ENCODE assay signal across 19 mouse cellular contexts in the genomic region with DNA sequence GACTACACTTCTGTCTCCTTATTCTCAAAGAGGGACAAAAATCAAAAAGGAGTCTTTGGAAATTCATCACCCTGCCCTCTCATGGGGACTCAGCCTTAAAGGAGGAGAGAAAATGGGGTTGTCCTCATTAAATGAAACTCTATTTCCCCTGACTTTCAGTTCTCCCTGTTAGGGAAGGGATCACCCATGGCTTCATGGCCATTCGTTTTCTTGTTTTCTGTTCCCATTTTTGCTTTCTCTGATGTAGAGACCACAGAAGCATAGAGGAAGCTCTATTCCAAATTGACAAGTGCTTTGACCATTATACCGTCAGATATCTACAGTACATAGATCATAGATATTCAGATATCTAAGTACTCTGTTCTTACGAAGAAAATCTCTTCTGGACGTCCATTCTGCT. TPM values are rescaled to one million over a fixed set of nuclear protein-coding genes. Genes with fewer than 3 reads are reported as not detected.
"Had no signal": no experiment of that assay in that cellular context is flagged by ENCODE, and none has a peak within 500 bp of the region (broad histone marks: within the 10 kb centered on the region; RNA-seq: fewer than 3 reads in every experiment).

No protein-coding gene starts in this region.

- DNase-seq: lung, adult 18-20 months; lung, embryonic 14.5 days; lung, postnatal 10 days; lung, postnatal 4 days; midbrain, embryonic 14.5 days; retina, postnatal 1 day; right cerebral cortex, adult 18-20 months; right cerebral cortex, postnatal 25 days; right cerebral cortex, postnatal 4 days; spleen, adult 18-20 months; thymus, adult 18-20 months; thymus, postnatal 36 days had no signal

- ATAC-seq: midbrain, embryonic 16.5 days had no signal

RNA-seq across cellular contexts. Expression of a gene that starts 18.9 kb away (rescaled TPM):
- total RNA-seq: megakaryocyte-erythroid progenitor cell, adult 5-6 weeks had no signal
- polyA plus RNA-seq: midbrain, embryonic 10.5 days; midbrain, embryonic 12.5 days; midbrain, embryonic 16.5 days; myocyte; neural tube, embryonic 11.5 days; small intestine, adult 2 months had no signal

RNA-seq across cellular contexts. Expression of a gene that starts 36.0 kb away (rescaled TPM):
- total RNA-seq: megakaryocyte-erythroid progenitor cell, adult 5-6 weeks had no signal
- polyA plus RNA-seq: midbrain, embryonic 10.5 days; midbrain, embryonic 12.5 days; myocyte; neural tube, embryonic 11.5 days had no signal
